Mouse (Mus musculus) heart, postnatal 14 days (tissue): ENCODE results near the gene Mrln. TPM values are rescaled to one million over a fixed set of nuclear protein-coding genes. Genes with fewer than 3 reads are reported as not detected.

ENCODE experiments used
- DNase-seq, 2 experiments: peaks; one replicate each; pipeline ENCODE4 v3.0.0; 2021 to 2022
- intact Hi-C: fragments of 180-260 bp; cut with DNase I; formaldehyde crosslinking; loops from one replicate; pipeline ENCODE4 v1.15.1; 2025
- long read RNA-seq, 2 experiments: library from polyadenylated mRNA; stranded (forward); transcript quantifications; one replicate each; pipeline ENCODE4 v2.0.0; 2021
- total RNA-seq, 2 experiments: library from RNA; stranded (reverse); gene quantifications; 2 replicates each; pipeline ENCODE4 v1.2.3; 2021

Mrln gene
- total RNA-seq, result 1 to 10 TPM in 1 of 2 experiments, under 1 TPM in 1; 0.98 to 3.1 TPM
- long read RNA-seq, experiment 1, result 0 reads
- long read RNA-seq, experiment 2, partial matches to known transcripts, result 0 of 1 reads
- long read RNA-seq, experiment 2, other reads (novel, unspliced or antisense), result 0 of 1 reads

DNA sequence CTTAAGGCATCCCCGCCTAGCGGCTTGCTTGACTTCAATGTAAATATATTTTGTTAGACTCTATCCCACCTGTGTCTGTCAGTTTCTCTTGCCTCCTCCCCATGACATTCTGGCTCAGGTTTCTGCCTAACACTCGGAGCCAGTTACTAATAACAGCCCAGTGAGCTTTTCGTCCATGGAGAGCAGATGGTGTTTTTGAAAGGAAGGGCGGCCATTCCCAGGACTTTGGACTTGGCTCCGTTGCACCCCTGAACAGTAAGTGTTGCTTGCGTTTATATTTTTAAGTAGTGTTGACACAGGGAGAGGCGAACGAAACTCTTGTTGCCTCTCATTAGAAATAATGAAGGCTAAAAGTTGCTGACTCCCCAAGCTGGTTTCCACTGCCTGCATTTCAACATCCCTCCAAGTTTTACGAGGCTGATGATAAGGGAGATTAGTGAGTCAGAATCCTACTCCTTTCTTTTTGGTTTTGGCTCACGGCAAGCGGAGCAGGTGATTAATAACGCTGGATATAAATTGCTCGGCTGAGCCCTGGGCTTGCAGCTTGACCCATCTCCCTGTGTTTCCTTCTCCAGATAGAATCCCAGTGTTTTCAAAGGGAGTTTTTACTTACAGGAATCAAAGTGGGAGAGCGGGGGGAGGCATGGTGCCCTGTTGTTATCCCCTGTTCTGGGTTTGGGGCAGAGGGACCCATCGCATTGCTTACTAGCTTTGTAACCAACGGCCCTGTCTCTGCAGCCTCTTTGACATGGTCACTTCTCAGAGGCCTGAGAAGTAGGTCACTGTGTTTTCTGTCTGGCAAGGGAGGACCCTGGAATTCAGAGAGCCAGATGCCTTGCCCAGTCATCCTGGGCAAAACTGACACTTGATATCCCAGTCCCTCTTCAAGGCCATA is at the start of gene Mrln:
Gene Mrln, plus strand, starts transcription at position 160 of the 895 bp plus-strand sequence.
- intact Hi-C loops, result no loop called here
- DNase-seq, result no peak

DNA sequence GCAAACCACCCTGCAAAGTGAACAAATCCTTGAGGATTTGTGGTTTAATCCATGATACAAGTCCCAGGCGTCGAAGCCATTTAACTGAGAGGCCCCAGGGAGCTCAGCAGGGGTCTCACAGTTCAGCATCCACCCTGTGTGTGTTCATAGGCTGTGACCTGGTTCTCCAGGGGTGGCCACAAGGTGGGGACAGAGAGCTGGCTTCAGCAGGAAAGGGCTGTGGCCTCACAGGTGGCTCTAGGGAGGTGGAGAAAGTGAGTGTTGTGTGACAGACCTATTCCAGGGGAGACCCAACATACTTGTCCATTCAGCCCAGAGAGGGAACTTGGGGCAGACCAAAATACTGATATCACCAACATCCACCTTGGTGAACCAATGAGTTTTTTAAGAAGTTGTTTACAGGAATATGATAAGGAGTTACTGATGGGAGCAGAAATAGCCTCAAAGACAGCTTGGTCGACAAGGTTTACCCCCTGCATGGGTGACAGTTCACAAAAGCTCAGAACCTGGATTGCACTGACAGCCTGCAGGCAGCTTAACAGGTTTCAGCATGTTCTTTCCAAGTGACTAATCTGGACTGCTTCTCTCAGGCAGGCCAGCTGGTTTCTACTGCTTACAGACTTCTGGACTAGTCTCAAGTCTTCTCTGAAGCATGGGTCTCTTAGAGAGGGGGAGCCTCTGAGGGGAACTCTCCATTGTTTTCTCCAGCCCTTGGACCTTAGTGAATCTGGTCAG is 47.9 kb upstream of the Mrln start:
- peak in 1 of 2 experiments; percentile 37 for DNase-seq
- intact Hi-C loops, result no loop called here

- intact Hi-C loops, result no loop called here
- DNase-seq, result no peak
These were observed 44.7 kb upstream of the Mrln start for GRCm38 (mm10) chr10:70159651-70160320.

DNA sequence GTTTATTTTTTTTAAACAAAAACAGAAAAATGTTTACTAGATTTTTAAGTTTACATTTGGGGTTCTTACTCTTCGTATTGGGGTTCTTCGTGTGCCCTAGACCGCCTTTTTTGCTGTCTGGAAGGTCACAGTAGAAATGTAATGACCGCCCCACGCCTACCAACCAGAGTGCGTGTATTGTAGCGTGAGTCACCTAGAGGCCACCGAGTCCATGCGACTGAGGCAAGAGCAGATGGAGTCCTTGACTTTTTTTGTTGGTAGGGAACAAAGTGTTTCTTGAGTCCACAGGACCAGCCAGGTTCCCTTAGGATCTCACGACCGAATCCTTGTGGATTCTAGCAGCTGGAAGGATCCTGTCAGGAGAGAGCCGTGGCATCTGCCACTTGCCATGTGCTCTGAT is 43.7 kb upstream of the Mrln start:
- intact Hi-C loops, result no loop called here
- no peak for DNase-seq

GRCm38 (mm10) chr10:70161504-70161903 is 43.0 kb upstream of the Mrln start:
- DNase-seq, result no peak
- intact Hi-C loops, result no loop called here

DNA sequence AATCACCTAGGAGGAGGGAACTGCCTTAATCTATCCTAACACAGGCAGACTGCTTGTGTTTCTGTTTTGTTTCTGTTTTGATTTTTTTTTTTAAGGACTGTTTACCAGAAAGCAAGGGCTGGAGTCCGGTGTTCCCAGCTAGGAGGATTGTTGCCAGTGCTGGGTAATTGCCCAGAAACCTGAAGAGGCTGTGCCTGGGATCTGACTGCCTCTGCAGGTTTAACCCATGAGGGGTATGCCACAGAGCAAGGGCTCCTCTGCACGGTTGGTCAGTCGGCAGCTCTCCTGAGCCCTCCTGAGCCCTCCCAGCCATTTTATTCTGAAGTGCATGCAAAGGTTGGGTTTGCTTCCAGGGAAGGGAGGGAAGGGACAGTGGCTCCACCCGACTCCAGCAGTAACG is 40.8 kb upstream of the Mrln start:
- peak in 1 of 2 experiments; percentile 43 for DNase-seq
- intact Hi-C loops, result no loop called here

DNA sequence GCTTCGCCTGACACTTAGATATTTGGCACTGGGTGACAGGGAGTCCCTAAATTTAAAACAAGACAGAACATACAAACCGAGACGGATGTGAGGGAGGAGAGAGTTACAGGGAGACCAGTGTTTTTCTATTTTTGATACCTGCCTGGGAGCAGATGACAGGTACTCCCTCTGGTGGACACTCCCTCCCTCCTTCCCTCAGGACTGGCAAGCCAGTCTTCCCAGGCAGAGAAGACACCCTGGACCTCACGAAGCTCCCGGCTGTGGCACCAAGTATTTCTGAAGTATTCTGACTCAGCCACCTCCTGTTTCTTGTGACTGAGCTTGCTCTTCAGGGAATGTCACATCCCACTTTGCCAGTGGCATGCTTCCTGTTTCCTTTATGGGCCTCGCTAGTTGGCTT is 38.6 kb upstream of the Mrln start:
- intact Hi-C loops, result no loop called here
- DNase-seq, result peak in 1 of 2 experiments; percentile 46

DNA sequence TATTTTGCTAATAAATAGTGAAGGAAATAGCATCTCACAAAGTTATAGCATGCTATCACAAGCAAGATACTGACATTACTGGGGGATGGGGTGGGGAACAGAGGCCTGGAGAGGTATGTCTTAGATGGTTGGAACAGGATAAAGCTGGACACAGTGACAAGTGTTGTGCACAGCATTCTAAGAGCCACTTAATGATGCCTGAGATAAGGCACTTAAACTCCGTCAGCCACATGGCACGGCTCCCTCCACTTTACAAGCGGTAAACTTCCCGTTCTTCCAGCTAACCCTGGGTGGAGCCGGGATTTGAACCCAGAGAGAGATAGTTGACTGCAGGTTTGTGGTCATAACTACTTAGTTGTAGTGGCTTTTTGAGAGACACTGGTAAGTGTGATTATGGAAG is 38.0 kb upstream of the Mrln start:
- DNase-seq, result no peak
- intact Hi-C loops, result no loop called here

GRCm38 (mm10) chr10:70167625-70168024 is 36.8 kb upstream of the Mrln start:
- intact Hi-C loops, result no loop called here
- no peak for DNase-seq

DNA sequence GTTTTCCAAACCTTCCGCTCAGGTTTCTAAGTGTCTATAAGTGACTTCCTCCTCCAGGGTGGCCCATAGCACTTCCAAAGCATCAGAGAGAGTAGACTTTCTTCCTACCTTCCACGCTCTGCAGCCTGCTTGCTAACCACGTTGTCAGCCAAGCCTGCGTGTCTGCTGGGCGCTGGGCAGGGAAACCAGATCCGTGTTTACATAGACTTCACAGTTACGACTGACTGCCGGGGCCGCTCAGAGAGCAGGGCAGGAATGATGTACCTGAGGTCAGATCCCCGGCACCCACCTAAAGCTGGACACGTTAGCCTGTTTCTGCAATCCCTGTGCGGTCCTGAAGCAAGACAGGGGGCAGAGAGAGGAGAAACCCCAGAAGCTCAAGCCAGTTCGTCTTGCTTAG is 36.1 kb upstream of the Mrln start:
- DNase-seq, result no peak
- intact Hi-C loops, result no loop called here

DNA sequence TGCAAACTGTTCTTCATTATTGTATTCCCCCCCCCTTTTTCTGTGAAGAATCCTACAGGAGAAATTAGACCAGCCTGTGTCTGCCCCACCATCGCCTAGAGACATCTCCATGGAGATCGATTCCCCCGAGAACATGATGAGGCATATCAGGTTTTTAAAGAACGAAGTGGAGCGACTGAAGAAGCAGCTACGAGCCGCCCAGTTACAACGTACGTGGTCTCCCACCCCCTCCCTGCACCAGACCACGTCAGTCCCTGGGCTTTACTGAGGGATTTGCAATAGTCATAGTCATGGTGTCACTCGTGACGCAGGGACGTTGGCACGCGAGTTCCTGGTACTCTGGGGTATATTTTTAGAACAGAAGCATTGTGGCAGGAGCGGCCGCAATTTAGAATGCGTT is 35.4 kb upstream of the Mrln start:
- DNase-seq, result peak in 1 of 2 experiments; percentile 38

GRCm38 (mm10) chr10:70173314-70173713 is 31.1 kb upstream of the Mrln start:
- DNase-seq, result peak; percentile 75 to 80
- intact Hi-C loops, result loop anchor here (1.0 to 5.0 kb wide), 3 partner anchors 76 to 156 kb away; partner anchors contain the start of gene Ccdc6

More for the DNA sequence above, 35.4 kb upstream of the Mrln start:
- intact Hi-C loops, result no loop called here

DNA sequence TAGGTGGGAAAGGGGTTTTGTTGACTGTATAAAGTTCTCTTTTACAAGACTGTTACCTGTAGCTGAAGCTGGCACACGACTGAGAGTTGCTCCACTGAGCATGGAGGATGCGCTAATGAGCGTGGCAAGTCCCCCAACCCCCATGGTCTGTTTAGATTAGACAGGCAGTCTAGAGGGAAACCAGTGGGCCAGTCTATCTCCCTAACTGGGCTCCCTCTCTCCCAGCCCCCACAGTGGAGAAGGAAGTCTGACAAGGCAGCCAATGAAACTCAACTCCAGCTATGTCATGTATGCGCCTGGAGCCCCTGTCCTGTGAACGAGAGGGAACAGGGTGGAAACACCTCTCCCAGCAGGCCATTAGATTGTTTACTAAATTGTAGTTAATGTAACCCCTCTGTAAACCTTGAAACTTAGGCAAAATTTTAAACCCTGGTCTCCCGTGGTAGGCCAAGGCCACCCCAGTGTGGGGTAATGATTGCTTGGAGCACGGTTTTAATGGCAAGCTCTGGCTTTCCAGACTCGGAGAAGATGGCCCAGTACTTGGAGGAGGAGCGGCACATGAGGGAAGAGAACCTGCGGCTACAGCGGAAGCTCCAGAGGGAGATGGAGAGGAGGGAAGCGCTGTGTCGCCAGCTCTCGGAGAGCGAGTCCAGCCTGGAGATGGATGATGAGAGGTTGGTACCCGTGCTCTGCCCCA is 29.8 kb upstream of the Mrln start:
- intact Hi-C loops, result loop anchor here (5.0 kb wide), 2 partner anchors 77 to 157 kb away; partner anchors contain the start of gene Ccdc6
- DNase-seq, result no peak

- intact Hi-C loops, result loop anchor here (10.0 kb wide), 1 partner anchor 306 kb away; no protein-coding TSS in a partner anchor
- DNase-seq, result no peak
These were observed 23.7 kb upstream of the Mrln start for GRCm38 (mm10) chr10:70180727-70181126.

GRCm38 (mm10) chr10:70181279-70181972 is 23.0 kb upstream of the Mrln start:
- intact Hi-C loops, result loop anchor here (10.0 kb wide), 1 partner anchor 307 kb away; no protein-coding TSS in a partner anchor
- no peak for DNase-seq

- intact Hi-C loops, result loop anchor here (10.0 kb wide), 1 partner anchor 309 kb away; no protein-coding TSS in a partner anchor
- DNase-seq, result peak; percentile 48 to 52
These were observed 21.0 kb upstream of the Mrln start for GRCm38 (mm10) chr10:70183210-70184080.

DNA sequence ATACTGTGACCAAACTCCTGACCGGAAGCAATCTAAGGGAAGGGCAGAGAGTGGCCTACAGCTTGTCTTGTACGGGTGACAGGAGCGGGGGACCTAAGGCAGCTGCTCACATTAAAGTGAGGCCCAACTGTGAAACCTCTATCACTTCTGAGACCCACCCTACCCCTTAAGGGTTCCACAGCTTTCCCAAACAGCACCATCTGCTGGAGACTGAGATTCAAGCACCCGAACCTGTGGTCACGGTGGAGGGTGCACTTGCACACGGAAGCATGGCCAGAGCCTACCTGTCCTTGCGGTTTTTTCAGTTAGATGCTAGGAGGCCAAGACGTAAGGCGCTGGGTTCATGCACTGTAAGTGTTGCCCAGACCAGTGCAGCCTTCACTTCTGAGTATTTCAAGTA is 18.3 kb upstream of the Mrln start:
- intact Hi-C loops, result loop anchor here (5.0 to 10.0 kb wide), 3 partner anchors 89 to 311 kb away; partner anchors contain the start of gene Ccdc6
- peak; percentile 41 to 67 for DNase-seq

DNA sequence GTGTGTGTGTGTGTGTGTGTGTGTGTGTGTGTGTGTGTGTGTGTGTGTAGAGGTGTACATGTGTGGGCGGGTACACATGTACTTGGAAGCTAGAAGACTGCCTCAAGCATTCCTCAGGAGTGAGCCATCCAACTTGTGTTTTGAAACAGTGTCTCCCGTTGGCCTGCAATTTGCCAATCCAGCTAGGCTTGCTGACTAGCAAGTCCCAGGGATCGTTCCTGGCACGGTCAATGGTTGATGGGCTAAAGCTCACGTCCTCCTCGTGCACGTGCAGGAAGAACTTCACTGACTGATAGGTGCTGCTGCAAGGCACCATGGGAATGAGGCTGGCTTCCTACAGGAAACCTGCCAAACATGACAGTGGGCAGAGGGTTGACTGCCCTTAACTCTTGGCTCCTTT is 17.9 kb upstream of the Mrln start:
- intact Hi-C loops, result loop anchor here (5.0 to 10.0 kb wide), 3 partner anchors 89 to 312 kb away; partner anchors contain the start of gene Ccdc6
- DNase-seq, result no peak
